In genomic region chrX:134162826-134163225, GRCm38 (mm10) we compare ENCODE assay signal across 9 mouse cellular contexts. TPM values are rescaled to one million over a fixed set of nuclear protein-coding genes. Genes with fewer than 3 reads are reported as not detected.
DNase-seq lines count a peak whose midpoint lies in the region; ATAC-seq and TF ChIP-seq lines count a peak whose summit lies in the region.
"Had no signal": no experiment of that assay in that cellular context is flagged by ENCODE, and none has a peak within 500 bp of the region (broad histone marks: within the 10 kb centered on the region; RNA-seq: fewer than 3 reads in every experiment).

No protein-coding gene starts in this region.

- H3K4me3 ChIP-seq in heart, embryonic 10.5 days: peak overlapping the region; percentile 41
- peak overlapping the region; percentile 33 for H3K4me3 ChIP-seq in cortical plate, adult 2 months (ENCODE audit: insufficient read depth, low read length)
- peak overlapping the region; percentile 23 for H3K4me3 ChIP-seq in intestine, embryonic 16.5 days (ENCODE audit: low read length)

- H3K27ac ChIP-seq in heart, embryonic 10.5 days: no peak overlapping the region
- no peak overlapping the region for H3K27ac ChIP-seq in cortical plate, adult 2 months (ENCODE audit: insufficient read depth, low read length)
- H3K27ac ChIP-seq in intestine, embryonic 16.5 days (ENCODE audit: low read length): no peak overlapping the region

- ATAC-seq in intestine, embryonic 16.5 days: no peak
- no peak for ATAC-seq in megakaryocyte progenitor cell, adult 5-6 weeks (replicated peaks; ENCODE audit: poor library complexity)

- WGBS in heart, embryonic 10.5 days: 28% methylated on average over 11 of the region's 11 CpGs
- whole genome bisulfite sequencing in intestine, embryonic 16.5 days: 28% methylated on average over 11 of the region's 11 CpGs

- DNase-seq in heart, embryonic 10.5 days (ENCODE audit: low spot score): no peak
- DNase-seq in heart, postnatal 10 days: no peak
- DNase-seq in B cell, adult 2 months: peak; percentile 25 to 26
- peak; percentile 12 for DNase-seq in neural tube, embryonic 10.5 days (ENCODE audit: extremely low spot score, low spot score)
- no peak for DNase-seq in gastrocnemius, postnatal 14 days

- H3K9ac ChIP-seq in intestine, embryonic 16.5 days (ENCODE audit: low read depth, low read length): no peak overlapping the region

- no peaks in the 10 kb centered on the region for H3K36me3 ChIP-seq in heart, embryonic 10.5 days
- H3K36me3 ChIP-seq in intestine, embryonic 16.5 days (ENCODE audit: control insufficient read depth, insufficient read depth, low read length): no peaks in the 10 kb centered on the region

- no peaks in the 10 kb centered on the region for H3K9me3 ChIP-seq in heart, embryonic 10.5 days
- H3K9me3 ChIP-seq in intestine, embryonic 16.5 days (ENCODE audit: control insufficient read depth, low read length): no peaks in the 10 kb centered on the region

- no peaks in the 10 kb centered on the region for H3K4me1 ChIP-seq in heart, embryonic 10.5 days
- H3K4me1 ChIP-seq in cortical plate, adult 2 months (ENCODE audit: control insufficient read depth, insufficient read depth, low read length): no peaks in the 10 kb centered on the region
- H3K4me1 ChIP-seq in intestine, embryonic 16.5 days (ENCODE audit: control insufficient read depth, insufficient read depth, low read length): no peaks in the 10 kb centered on the region

- no peak for TF ChIP-seq POLR2A in cortical plate, adult 2 months (IDR thresholded peaks at IDR 0.05; ENCODE audit: extremely low read depth, insufficient read depth, low read length)

- intact Hi-C loops in heart, postnatal 10 days (cut with DNase I): no loop called here
- intact Hi-C loops in gastrocnemius, postnatal 14 days (cut with DNase I; ENCODE audit: low total_unique reads): no loop called here

- H3K27me3 ChIP-seq in heart, embryonic 10.5 days (ENCODE audit: insufficient read depth, poor library complexity, severe bottlenecking): peaks cover 19% of the 10 kb centered on the region; the same call in 1 of the 2 replicates
- 0 out of 2 replicates have a peak, but pooled peaks cover 3% of the 10 kb centered on the region for H3K27me3 ChIP-seq in intestine, embryonic 16.5 days (replicated peaks; ENCODE audit: control insufficient read depth, insufficient read depth, low read length)

- peak overlapping the region; percentile 42 for H3K4me2 ChIP-seq in intestine, embryonic 16.5 days (ENCODE audit: low read depth, low read length)

- no peak for TF ChIP-seq CTCF in cortical plate, adult 2 months (IDR thresholded peaks at IDR 0.05; ENCODE audit: extremely low read depth, insufficient read depth, low read length)

RNA-seq across cellular contexts. Expression of gene Xkrx, which starts 0.9 kb away (rescaled TPM):
- 0.10 and 0.14 TPM in 2 replicates for polyA plus RNA-seq in heart, embryonic 10.5 days (2016; fragmentation: Nextera tagmentation; extraction: Ambion mirVana)
- 1 to 10 TPM in 1 of 2 experiments, under 1 TPM in 1; 0.77 to 1.4 TPM for total RNA-seq in heart, postnatal 10 days (2021)
- polyA plus RNA-seq in cortical plate, adult 2 months (2012; rRNA removed): 1.7 and 2.6 TPM in 2 replicates
- polyA plus RNA-seq in intestine, embryonic 16.5 days (2015; fragmentation: Nextera tagmentation; extraction: Ambion mirVana): 0.06 and 0.16 TPM in 2 replicates
- 0.59 and 1.4 TPM in 2 replicates for total RNA-seq in megakaryocyte progenitor cell, adult 5-6 weeks (2015)
- not detected in 2 replicates for total RNA-seq in megakaryocyte progenitor cell, adult 5-6 weeks (2017)
- under 1 TPM; 0.38 to 0.74 TPM for total RNA-seq in gastrocnemius, postnatal 14 days (2021)

RNA-seq across cellular contexts. Expression of gene Arl13a, which starts 24.5 kb away (rescaled TPM):
- not detected in 2 replicates for polyA plus RNA-seq in heart, embryonic 10.5 days (2016; fragmentation: Nextera tagmentation; extraction: Ambion mirVana)
- not detected for total RNA-seq in heart, postnatal 10 days (2021)
- not detected in 2 replicates for polyA plus RNA-seq in cortical plate, adult 2 months (2012; rRNA removed)
- polyA plus RNA-seq in intestine, embryonic 16.5 days (2015; fragmentation: Nextera tagmentation; extraction: Ambion mirVana): not detected in 2 replicates
- not detected in 2 replicates for total RNA-seq in megakaryocyte progenitor cell, adult 5-6 weeks (2015)
- not detected in 2 replicates for total RNA-seq in megakaryocyte progenitor cell, adult 5-6 weeks (2017)
- not detected for total RNA-seq in gastrocnemius, postnatal 14 days (2021)

RNA-seq across cellular contexts. Expression of gene Nox1, which starts 58.9 kb away (rescaled TPM):
- 0.08 and 0.15 TPM in 2 replicates for polyA plus RNA-seq in heart, embryonic 10.5 days (2016; fragmentation: Nextera tagmentation; extraction: Ambion mirVana)
- total RNA-seq in heart, postnatal 10 days (2021): not detected
- 0.06 and 0.38 TPM in 2 replicates for polyA plus RNA-seq in cortical plate, adult 2 months (2012; rRNA removed)
- 0.05 and 0.11 TPM in 2 replicates for polyA plus RNA-seq in intestine, embryonic 16.5 days (2015; fragmentation: Nextera tagmentation; extraction: Ambion mirVana)
- not detected in 2 replicates for total RNA-seq in megakaryocyte progenitor cell, adult 5-6 weeks (2015)
- total RNA-seq in megakaryocyte progenitor cell, adult 5-6 weeks (2017): 0.04 TPM in 1 of 2 replicates, not detected in the other
- under 1 TPM in 1 of 2 experiments, not detected in 1; 0.25 TPM for total RNA-seq in gastrocnemius, postnatal 14 days (2021)
- polyA plus RNA-seq: gonadal fat pad, adult 2 months had no signal

Comparison
In these comparisons a context has a peak if more than half of its experiments do, and no peak if none do; other contexts are left out.
1. DNase-seq: peak in B cell, adult 2 months (2 of 2) and neural tube, embryonic 10.5 days (single experiment); none in heart, embryonic 10.5 days (single experiment), heart, postnatal 10 days (0 of 2) and gastrocnemius, postnatal 14 days (single experiment).
2. Peak in every context shown above with its lines, with median percentiles within 50 percentile points of each other: H3K4me3 ChIP-seq.